16 mouse cellular contexts compared by ENCODE assay signal in genomic region chr1:82973901-82974300, GRCm38 (mm10). TPM values are rescaled to one million over a fixed set of nuclear protein-coding genes. Genes with fewer than 3 reads are reported as not detected.
DNase-seq lines count a peak whose midpoint lies in the region; ATAC-seq and TF ChIP-seq lines count a peak whose summit lies in the region.
"Had no signal": no experiment of that assay in that cellular context is flagged by ENCODE, and none has a peak within 500 bp of the region (broad histone marks: within the 10 kb centered on the region; RNA-seq: fewer than 3 reads in every experiment).

No protein-coding gene starts in this region.

- H3K27me3 ChIP-seq in cerebellum, adult 2 months (ENCODE audit: control insufficient read depth, insufficient read depth, low read length), result no peaks in the 10 kb centered on the region
- no peaks in the 10 kb centered on the region for H3K27me3 ChIP-seq in lung, embryonic 15.5 days
- no peaks in the 10 kb centered on the region for H3K27me3 ChIP-seq in hindbrain, embryonic 10.5 days (ENCODE audit: insufficient read depth, poor library complexity, severe bottlenecking)
- H3K27me3 ChIP-seq: heart, embryonic 15.5 days; liver, embryonic 15.5 days; midbrain, embryonic 12.5 days had no signal

- peak; percentile 67; the same call in 1 of the 2 replicates for ATAC-seq in lung, embryonic 15.5 days (ENCODE audit: borderline replicate concordance, extremely low read depth, low FRiP score, low TSS enrichment)
- ATAC-seq: hindbrain, embryonic 16.5 days had no signal

- no peaks in the 10 kb centered on the region for H3K36me3 ChIP-seq in lung, embryonic 15.5 days
- H3K36me3 ChIP-seq in hindbrain, embryonic 10.5 days, result no peaks in the 10 kb centered on the region
- H3K36me3 ChIP-seq: heart, embryonic 15.5 days; liver, embryonic 15.5 days; midbrain, embryonic 12.5 days had no signal

- H3K4me1 ChIP-seq in cerebellum, adult 2 months (ENCODE audit: control insufficient read depth, insufficient read depth, low read length), result no peaks in the 10 kb centered on the region
- H3K4me1 ChIP-seq in lung, adult 2 months (ENCODE audit: control insufficient read depth, insufficient read depth, low read length), result peaks cover 20% of the 10 kb centered on the region
- H3K4me1 ChIP-seq in lung, embryonic 15.5 days, result peaks cover 6% of the 10 kb centered on the region; the same call in 1 of the 2 replicates
- H3K4me1 ChIP-seq in hindbrain, embryonic 10.5 days (replicated peaks), result no peaks in the 10 kb centered on the region; the same call in 1 of the 2 replicates
- H3K4me1 ChIP-seq: liver, embryonic 15.5 days; midbrain, embryonic 12.5 days had no signal

- H3K4me2 ChIP-seq in lung, embryonic 15.5 days, result no peak overlapping the region
- H3K4me2 ChIP-seq: heart, embryonic 15.5 days; liver, embryonic 15.5 days; midbrain, embryonic 12.5 days had no signal

- no peak overlapping the region for H3K9ac ChIP-seq in lung, embryonic 15.5 days
- H3K9ac ChIP-seq: heart, embryonic 15.5 days; liver, embryonic 15.5 days; midbrain, embryonic 12.5 days had no signal

- no peak for TF ChIP-seq POLR2A in cerebellum, adult 2 months (IDR thresholded peaks at IDR 0.05; ENCODE audit: borderline replicate concordance, insufficient read depth, low read length)
- TF ChIP-seq POLR2A in lung, adult 2 months (IDR thresholded peaks at IDR 0.05; ENCODE audit: borderline replicate concordance, extremely low read depth, low read depth, low read length), result no peak

- DNase-seq in cerebellum, adult 2 months, result no peak
- DNase-seq in cerebellum, postnatal 36 days, result no peak
- peak; percentile 11 to 39 for DNase-seq in lung, adult 18-20 months
- no peak for DNase-seq in lung, adult 2 months
- peak; percentile 24 for DNase-seq in thymus, postnatal 25 days
- DNase-seq in kidney, adult 11 months, result no peak
- DNase-seq in hindbrain, embryonic 10.5 days (ENCODE audit: low spot score), result no peak
- DNase-seq: adrenal gland, postnatal 36 days; cerebellum, adult 11 months had no signal

- TF ChIP-seq CTCF in cerebellum, adult 2 months (IDR thresholded peaks at IDR 0.05; ENCODE audit: borderline replicate concordance, insufficient read depth, low read depth, low read length), result no peak
- TF ChIP-seq CTCF in lung, adult 2 months (IDR thresholded peaks at IDR 0.05; ENCODE audit: insufficient read depth, low read length), result no peak

- WGBS in cerebellum, adult 2 months, result 73% methylated on average over 6 of the region's 6 CpGs
- 27% methylated on average over 6 of the region's 6 CpGs for WGBS in lung, adult 2 months
- 46% methylated on average over 6 of the region's 6 CpGs for WGBS in lung, embryonic 15.5 days
- WGBS in hindbrain, embryonic 10.5 days, result 81% methylated on average over 6 of the region's 6 CpGs

- H3K27ac ChIP-seq in cerebellum, adult 2 months (ENCODE audit: insufficient read depth, low read length), result peak overlapping the region; percentile 13; the same call in 1 of the 2 replicates
- peak overlapping the region; percentile 67 for H3K27ac ChIP-seq in lung, embryonic 15.5 days
- no peak overlapping the region for H3K27ac ChIP-seq in hindbrain, embryonic 10.5 days
- H3K27ac ChIP-seq: heart, embryonic 15.5 days; liver, embryonic 15.5 days; midbrain, embryonic 12.5 days had no signal

- no peaks in the 10 kb centered on the region for H3K9me3 ChIP-seq in lung, embryonic 15.5 days
- no peaks in the 10 kb centered on the region for H3K9me3 ChIP-seq in hindbrain, embryonic 10.5 days
- H3K9me3 ChIP-seq: heart, embryonic 15.5 days; liver, embryonic 15.5 days; midbrain, embryonic 12.5 days had no signal

- H3K4me3 ChIP-seq in cerebellum, adult 2 months (replicated peaks; ENCODE audit: insufficient read depth, low read depth, low read length), result no peak overlapping the region
- H3K4me3 ChIP-seq in lung, adult 2 months (replicated peaks; ENCODE audit: extremely low read depth, low read depth, low read length), result no peak overlapping the region
- no peak overlapping the region for H3K4me3 ChIP-seq in lung, embryonic 15.5 days
- H3K4me3 ChIP-seq in hindbrain, embryonic 10.5 days, result no peak overlapping the region
- H3K4me3 ChIP-seq: heart, embryonic 15.5 days; liver, embryonic 15.5 days; midbrain, embryonic 12.5 days had no signal

RNA-seq across cellular contexts. Expression of gene Gm47955, which starts 13.8 kb away (rescaled TPM):
- not detected in 2 replicates for polyA plus RNA-seq in cerebellum, adult 2 months (2012; rRNA removed)
- not detected in 2 replicates for polyA plus RNA-seq in lung, adult 2 months (2012; rRNA removed)
- not detected in 2 replicates for polyA plus RNA-seq in lung, embryonic 15.5 days (2015; fragmentation: Nextera tagmentation; extraction: Ambion mirVana)
- not detected in 2 replicates for polyA plus RNA-seq in hindbrain, embryonic 10.5 days (2016; fragmentation: Nextera tagmentation; extraction: Ambion mirVana)
- polyA plus RNA-seq: embryonic facial prominence, embryonic 11.5 days; heart, embryonic 15.5 days; hindbrain, embryonic 16.5 days; liver, embryonic 15.5 days; midbrain, embryonic 12.5 days; stomach, embryonic 16.5 days had no signal

RNA-seq across cellular contexts. Expression of gene Gm7544, which starts 18.1 kb away (rescaled TPM):
- not detected in 2 replicates for polyA plus RNA-seq in cerebellum, adult 2 months (2012; rRNA removed)
- polyA plus RNA-seq in lung, adult 2 months (2012; rRNA removed), result not detected in 2 replicates
- not detected in 2 replicates for polyA plus RNA-seq in lung, embryonic 15.5 days (2015; fragmentation: Nextera tagmentation; extraction: Ambion mirVana)
- not detected in 2 replicates for polyA plus RNA-seq in hindbrain, embryonic 10.5 days (2016; fragmentation: Nextera tagmentation; extraction: Ambion mirVana)
- polyA plus RNA-seq: embryonic facial prominence, embryonic 11.5 days; heart, embryonic 15.5 days; hindbrain, embryonic 16.5 days; liver, embryonic 15.5 days; midbrain, embryonic 12.5 days; stomach, embryonic 16.5 days had no signal

RNA-seq across cellular contexts. Expression of gene Gm47959, which starts 26.4 kb away (rescaled TPM):
- polyA plus RNA-seq in cerebellum, adult 2 months (2012; rRNA removed), result not detected in 2 replicates
- polyA plus RNA-seq in lung, adult 2 months (2012; rRNA removed), result not detected in 2 replicates
- polyA plus RNA-seq in lung, embryonic 15.5 days (2015; fragmentation: Nextera tagmentation; extraction: Ambion mirVana), result not detected in 2 replicates
- not detected in 2 replicates for polyA plus RNA-seq in hindbrain, embryonic 10.5 days (2016; fragmentation: Nextera tagmentation; extraction: Ambion mirVana)
- polyA plus RNA-seq: embryonic facial prominence, embryonic 11.5 days; heart, embryonic 15.5 days; hindbrain, embryonic 16.5 days; liver, embryonic 15.5 days; midbrain, embryonic 12.5 days; stomach, embryonic 16.5 days had no signal

RNA-seq across cellular contexts. Expression of gene A030003K21Rik, which starts 30.7 kb away (rescaled TPM):
- polyA plus RNA-seq in cerebellum, adult 2 months (2012; rRNA removed), result not detected in 2 replicates
- polyA plus RNA-seq in lung, adult 2 months (2012; rRNA removed), result not detected in 2 replicates
- polyA plus RNA-seq in lung, embryonic 15.5 days (2015; fragmentation: Nextera tagmentation; extraction: Ambion mirVana), result not detected in 2 replicates
- polyA plus RNA-seq in hindbrain, embryonic 10.5 days (2016; fragmentation: Nextera tagmentation; extraction: Ambion mirVana), result not detected in 2 replicates
- polyA plus RNA-seq: embryonic facial prominence, embryonic 11.5 days; heart, embryonic 15.5 days; hindbrain, embryonic 16.5 days; liver, embryonic 15.5 days; midbrain, embryonic 12.5 days; stomach, embryonic 16.5 days had no signal

RNA-seq across cellular contexts. Expression of gene Gm6217, which starts 42.7 kb away (rescaled TPM):
- polyA plus RNA-seq in cerebellum, adult 2 months (2012; rRNA removed), result not detected in 2 replicates
- polyA plus RNA-seq in lung, adult 2 months (2012; rRNA removed), result not detected in 2 replicates
- polyA plus RNA-seq in lung, embryonic 15.5 days (2015; fragmentation: Nextera tagmentation; extraction: Ambion mirVana), result not detected in 2 replicates
- not detected in 2 replicates for polyA plus RNA-seq in hindbrain, embryonic 10.5 days (2016; fragmentation: Nextera tagmentation; extraction: Ambion mirVana)
- polyA plus RNA-seq: embryonic facial prominence, embryonic 11.5 days; heart, embryonic 15.5 days; hindbrain, embryonic 16.5 days; liver, embryonic 15.5 days; midbrain, embryonic 12.5 days; stomach, embryonic 16.5 days had no signal

Comparison
In these comparisons a context has a peak if more than half of its experiments do, and no peak if none do; other contexts are left out.
1. DNase-seq: peak in lung, adult 18-20 months (2 of 2) and thymus, postnatal 25 days (single experiment); none in cerebellum, adult 2 months (0 of 2), cerebellum, postnatal 36 days (0 of 2), lung, adult 2 months (single experiment), kidney, adult 11 months (single experiment) and hindbrain, embryonic 10.5 days (single experiment).